Mouse (Mus musculus): ENCODE measurements around the gene Gfpt2. TPM values are rescaled to one million over a fixed set of nuclear protein-coding genes. Genes with fewer than 3 reads are reported as not detected.
"Not testable (repeated sequence)": the region's sequence is repeated elsewhere in the genome, so short reads cannot be mapped to it uniquely, and the experiment has no call there.

Gfpt2 gene
- 1 to 10 TPM; 6.3 to 9.0 (median 7.9) TPM for total RNA-seq (2022)

DNA sequence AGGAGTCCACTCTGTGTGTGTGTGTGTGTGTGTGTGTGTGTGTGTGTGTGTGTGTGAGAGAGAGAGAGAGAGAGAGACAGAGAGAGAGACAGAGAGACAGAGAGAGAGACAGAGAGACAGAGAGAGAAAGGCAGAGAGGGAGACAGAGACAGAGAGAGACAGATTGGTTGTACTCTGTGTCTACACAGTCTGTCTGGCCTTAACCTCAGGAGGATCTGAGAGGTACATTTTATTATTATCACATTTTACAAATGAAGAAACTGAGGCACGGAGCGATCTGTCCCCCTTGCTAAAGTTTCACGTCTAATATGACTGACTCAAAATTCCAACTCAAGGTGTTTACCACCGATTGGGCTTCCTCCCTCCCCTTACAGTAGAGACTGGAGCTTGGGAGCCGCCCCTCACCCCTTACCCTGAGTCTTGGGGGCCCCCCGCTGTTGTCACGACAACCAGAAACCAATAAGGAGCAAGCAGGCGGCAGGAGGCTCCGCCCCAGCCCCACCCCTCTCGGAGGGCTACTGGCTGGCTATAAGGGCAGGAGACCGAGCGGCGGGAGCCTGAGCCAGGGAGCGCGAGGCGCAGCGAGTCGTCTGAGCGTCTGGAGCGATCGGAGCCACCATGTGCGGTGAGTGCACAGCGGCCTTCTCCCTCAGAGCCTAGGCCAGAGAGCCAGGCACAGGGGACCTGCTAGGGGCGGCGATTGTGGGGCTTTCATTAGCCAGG lies at the start of gene Gfpt2:
Gene Gfpt2, plus strand, starts transcription at position 560 of the 723 bp plus-strand sequence.
- peak; percentile 52 to 77 for DNase-seq (ENCODE audit: low spot score in 2 of 2)

DNA sequence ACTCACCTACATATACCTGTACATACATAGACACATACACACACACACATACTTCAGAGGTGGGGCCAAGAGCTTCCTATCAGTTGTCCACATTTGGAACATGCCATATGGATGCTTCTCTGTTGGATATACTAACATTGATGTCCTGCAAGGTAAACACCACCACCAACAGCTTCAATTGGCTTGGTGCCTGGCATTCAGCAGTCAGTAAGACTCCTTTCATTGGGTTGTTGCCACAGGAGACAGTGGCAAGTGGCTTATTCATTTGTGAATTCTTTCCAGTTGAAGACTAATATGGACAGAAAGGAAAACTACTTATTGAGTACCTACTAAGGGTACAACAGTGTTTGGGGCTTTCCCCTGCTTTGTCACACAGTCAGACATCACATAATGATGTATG lies 49.0 kb upstream of the Gfpt2 start:
- no peak for DNase-seq (ENCODE audit: low spot score in 2 of 2)

DNA sequence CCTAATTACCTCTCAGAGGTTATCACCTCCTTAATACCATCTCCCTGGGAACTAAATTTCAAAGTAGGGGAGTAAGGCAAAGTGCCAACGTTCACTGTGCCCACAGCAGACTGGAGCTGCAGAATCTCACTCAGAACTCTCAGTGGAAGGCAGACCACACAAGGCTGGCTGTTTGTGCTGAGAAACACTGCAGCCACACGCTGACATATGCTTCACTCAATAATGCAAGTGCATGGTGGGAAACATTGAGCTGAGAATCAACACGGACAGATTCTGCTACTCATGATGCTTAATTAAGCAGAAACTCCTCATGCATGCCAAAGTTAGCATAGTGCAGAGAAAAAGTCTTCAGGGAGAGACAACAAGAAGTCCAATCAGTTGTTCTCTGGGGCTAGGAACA lies 48.1 kb upstream of the Gfpt2 start:
- DNase-seq (ENCODE audit: low spot score in 2 of 2), result no peak

DNA sequence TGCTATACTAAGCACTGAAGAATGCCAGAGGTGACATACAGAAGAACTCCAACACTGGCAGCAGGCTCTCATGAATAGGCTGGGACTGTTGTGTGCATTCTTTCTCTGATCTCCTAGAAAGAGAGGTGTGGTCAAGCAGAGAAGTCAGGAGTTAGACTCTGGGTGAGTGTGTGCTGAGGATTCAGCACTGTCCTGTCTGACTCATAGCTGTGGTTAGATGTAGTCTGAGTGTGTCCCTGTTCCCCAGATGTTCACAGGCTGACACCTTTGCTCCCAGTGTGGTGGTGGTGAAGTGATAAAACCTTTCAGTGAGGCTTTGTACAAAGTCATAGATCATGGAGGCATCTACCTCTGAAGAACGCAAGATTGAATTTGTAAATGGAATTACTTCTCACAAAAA lies 47.2 kb upstream of the Gfpt2 start:
- no peak for DNase-seq (ENCODE audit: low spot score in 2 of 2)

DNA sequence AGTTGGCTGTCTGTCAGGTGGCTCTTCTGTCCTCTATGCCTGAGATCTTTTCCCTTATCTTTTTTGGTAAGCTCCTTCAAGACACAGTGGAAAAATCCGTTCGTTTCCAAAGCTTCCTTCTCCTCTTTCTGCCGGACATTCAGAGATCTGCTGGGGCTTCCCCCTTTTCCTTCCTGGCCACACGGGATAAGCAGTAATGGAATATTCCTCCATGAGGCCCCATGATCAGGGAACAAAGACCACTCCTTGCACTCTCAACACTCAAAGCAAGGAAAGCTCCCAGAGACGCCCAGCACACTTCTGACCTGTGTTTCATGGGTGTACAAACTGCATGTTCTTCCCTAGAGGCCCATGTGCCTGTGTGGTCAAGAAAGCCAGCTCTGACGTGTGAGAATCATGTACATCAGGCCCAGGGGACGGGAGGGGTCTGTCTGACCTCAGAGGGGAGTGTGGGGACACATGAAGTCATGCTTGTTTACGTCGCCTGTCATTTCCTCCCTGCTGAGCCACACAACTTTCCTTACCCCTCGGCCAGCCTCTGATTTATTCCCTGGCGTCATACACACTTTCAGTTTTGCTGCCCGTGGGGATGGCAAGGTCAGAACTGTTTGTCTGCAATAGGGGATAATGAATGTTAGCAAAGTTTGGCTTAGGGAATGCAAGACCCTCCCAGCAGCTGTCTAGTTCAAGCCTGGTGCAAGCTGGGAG lies 38.9 kb upstream of the Gfpt2 start:
- no peak for DNase-seq (ENCODE audit: low spot score in 2 of 2)

DNA sequence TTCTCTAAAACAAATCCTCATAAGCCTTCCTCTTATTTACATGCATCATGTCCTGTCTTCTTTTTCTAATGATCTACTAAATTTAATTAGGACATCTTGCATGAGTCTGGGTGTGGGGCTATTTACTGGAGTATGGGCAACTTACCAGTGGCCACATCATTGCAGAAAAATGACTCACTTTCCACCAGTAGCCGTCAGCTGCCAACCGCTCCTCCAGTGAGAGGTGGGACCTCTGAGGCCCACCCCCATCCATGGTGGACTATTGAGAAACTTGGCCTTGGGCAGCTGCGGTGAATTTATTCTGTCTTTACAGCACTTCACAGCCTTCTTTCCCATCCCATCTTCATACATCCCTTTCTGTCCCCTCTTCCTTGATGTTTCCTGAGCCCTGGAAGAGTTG lies 35.9 kb upstream of the Gfpt2 start:
- no peak for DNase-seq (ENCODE audit: low spot score in 2 of 2)

DNA sequence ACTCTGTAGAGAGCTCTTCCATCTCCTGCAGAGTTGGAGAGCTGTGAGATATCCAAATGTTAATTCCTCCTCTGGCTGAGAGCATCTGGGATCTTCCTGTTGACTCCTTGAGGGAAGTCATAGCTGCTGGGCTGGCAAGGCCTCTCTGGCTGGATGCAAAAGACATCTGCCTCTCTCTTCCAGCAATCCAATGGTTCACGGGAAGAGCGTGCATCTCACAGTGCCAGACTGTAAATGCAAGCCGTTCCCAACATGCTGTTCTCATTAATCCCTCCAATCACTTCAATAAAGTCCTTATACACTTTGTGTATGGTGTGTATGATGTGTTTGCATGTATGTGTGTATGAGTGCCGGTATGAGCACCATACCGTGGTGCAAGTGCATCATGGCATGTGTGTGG lies 32.8 kb upstream of the Gfpt2 start:
- DNase-seq (ENCODE audit: low spot score in 2 of 2), result no peak

DNA sequence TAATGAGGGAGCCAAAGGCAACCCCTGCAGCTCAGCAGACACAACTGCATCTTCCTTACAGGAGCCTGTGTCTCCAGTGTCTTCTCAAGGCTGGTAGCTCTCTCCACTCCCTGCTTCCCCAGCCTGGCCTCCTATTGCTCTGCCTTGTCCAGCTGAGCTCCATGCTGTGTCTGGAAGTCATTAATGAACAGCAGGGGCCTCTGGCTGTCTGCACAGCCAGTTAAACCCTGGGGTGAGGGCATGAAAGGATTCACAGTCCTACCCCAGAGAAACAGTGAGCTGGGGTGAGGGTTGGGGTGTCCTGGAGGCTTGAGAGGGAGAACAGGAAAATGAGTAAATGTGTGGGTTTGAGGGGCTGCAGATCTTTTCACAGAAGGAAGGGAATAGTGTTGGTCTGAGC lies 30.4 kb upstream of the Gfpt2 start:
- no peak for DNase-seq (ENCODE audit: low spot score in 2 of 2)

DNA sequence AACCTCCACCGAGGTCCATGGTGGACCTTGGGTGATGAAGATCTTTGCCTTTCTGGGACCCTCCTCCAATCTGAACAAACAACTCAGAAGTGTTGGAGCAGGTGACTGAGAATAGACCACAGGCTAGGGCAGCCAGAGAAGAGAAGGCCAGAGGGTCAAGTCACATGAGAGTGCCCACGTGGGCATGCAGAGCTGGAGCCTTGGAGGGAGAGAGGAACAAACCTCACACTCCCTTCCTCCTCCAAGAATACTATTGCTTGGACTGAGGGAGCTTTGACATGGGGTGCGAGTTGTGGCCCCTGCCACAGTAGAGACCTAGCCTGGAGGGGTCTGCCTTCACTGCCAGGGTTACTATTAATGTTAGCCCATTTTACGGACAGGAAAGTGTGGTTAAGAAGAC lies 30.0 kb upstream of the Gfpt2 start:
- DNase-seq (ENCODE audit: low spot score in 2 of 2), result no peak

DNA sequence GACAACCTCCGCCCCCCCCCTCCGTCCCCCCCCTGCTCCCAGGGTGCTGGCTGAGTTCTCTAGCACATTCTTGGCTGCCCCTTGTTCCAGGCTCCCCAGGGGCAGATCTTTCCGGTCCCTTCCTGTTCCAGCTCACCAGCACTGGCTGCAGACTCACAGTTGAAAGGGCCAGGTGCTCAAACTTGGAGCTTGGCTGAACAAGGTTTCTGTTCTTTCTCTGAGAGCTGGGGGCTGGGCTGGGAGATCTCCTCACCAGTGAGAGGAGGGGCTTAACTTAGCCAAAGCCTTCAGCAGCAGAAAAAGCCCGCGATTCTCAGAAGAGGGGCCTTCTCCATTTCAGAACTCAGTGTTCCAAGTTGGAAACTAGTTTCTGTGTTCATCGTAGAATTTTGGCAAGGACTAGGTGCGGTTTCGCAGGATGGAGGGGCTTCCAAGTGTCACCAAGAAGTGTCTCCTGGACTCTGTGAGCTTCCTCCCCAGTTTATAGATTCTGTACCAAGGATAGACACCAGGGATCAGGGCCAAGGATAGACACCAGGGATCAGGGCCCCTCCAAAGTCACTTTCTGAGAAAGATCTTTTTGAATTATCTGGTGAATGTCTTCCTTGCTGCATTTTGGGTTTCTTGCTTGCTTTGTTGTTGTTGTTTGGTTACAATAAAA lies 29.2 kb upstream of the Gfpt2 start:
- no peak for DNase-seq (ENCODE audit: low spot score in 2 of 2)

DNA sequence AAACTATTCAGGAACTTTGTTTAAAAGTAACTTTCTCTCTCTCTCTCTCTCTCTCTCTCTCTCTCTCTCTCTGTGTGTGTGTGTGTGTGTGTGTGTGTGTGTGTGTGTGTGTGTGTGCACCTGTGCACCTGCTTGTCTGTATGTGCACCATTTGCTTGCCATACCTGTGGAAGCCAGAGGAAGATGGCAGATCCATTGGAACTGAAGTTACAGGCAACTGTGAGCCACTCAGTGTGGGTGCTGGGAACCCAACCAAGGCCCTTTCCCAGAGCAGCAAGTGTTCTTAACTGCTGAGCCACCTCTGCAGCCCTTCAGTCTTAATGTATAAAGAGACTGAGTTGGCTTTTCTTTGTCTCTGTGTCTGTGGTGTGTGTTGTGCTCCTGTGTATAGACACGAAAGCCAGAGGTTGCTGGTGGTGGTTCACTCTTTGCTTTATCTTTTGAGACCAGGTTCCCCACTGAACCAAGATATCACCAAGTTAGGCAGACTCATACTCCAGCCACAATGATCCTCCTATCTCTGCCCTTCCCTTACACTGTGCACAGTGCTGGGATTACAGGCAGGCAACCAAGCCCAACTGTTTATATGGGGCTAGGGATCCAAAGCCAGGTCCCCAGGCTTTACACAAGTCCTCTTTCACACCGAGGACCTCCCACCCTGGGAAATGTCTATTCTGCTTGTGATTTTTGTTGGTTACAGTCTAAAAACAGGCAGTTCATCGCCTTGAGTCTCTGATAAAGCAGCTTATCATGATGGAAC lies 28.4 kb upstream of the Gfpt2 start:
- DNase-seq (ENCODE audit: low spot score in 2 of 2), result no peak

DNA sequence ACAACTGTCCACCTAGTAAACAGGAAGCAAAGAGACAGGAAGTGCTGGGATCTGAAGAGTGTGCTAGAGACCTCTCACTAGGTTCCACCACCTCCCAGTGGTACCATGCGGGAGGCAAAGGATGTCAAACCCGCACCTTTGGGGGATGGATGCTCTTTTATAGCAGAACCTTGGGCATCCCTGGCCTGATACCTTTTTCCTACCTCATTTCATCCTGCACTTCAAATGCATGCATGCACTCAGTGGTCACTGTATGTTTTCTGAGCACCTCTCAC lies 27.9 kb upstream of the Gfpt2 start:
- no peak for DNase-seq (ENCODE audit: low spot score in 2 of 2)

DNA sequence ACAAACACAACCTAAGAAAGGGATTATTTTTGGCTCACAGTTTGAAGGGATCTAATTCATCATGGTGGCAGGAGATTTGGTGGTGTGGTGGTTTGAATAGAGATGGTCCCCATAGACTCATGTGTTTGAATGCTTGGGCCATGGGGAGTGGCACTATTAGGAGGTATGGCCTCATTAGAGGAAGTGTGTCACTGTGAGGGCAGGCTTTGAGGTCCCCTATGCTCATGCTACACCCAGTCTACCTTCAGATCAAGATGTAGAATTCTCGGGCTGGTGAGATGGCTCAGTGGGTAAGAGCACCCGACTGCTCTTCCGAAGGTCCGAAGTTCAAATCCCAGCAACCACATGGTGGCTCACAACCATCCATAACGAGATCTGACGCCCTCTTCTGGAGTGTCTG lies 26.5 kb upstream of the Gfpt2 start:
- DNase-seq (ENCODE audit: low spot score in 2 of 2), result not testable (repeated sequence)

DNA sequence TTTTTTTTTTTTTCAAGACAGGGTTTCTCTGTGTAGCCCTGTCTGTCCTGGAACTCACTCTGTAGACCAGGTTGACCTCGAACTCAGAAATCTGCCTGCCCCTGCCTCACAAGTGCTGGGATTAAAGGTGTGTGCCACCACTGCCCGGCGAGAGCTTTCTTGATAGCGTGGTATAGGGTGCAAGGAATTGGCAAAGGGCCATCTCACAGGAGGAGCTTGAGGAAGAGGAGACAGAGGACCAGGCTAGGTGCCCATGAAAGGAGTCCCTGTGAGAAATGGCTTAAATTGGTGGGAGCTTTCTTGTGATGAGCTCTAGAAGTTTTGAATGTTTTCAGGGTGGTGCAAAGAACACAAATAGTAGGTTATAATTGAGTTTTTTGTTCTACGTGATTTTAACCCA lies 25.2 kb upstream of the Gfpt2 start:
- DNase-seq (ENCODE audit: low spot score in 2 of 2), result no peak

DNA sequence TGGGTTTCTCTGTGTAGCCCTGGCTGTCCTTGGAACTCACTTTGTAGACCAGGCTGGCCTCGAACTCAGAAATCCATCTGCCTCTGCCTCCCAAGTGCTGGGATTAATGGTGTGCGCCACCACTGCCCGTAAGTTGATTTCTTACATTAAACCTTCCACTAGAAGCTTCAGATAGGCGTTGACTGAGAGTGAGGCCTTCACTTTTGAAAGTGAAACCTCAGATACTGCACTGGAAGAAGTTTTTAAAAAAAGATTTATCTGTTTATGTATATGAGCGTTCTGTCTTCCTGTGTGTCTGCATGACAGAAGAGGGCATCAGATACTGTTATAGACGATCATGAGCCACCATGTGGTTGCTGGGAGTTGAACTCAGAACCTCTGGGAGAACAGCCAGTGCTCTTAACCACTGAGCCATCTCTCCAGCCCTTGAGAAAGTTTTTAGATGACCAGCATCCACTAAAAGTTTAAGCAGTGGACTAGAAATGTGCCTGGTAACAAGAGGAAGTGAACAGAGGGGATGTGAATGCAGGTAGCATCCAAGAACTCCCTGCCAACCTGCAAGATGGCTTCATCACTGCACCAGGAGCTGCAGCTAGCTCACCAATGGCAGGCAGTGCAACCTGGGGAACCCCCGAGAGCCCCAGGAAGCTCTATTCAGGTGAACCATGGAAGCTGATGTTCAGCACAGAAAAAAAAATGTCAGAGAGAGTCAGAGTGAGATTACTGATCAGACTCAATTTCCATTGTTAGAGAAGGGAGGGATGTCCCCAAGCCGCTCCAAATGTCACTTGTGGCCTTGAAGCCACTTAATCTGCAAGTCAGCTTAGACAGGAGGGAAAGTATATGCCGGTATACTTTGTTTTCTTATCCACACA lies 23.1 kb upstream of the Gfpt2 start:
- no peak for DNase-seq (ENCODE audit: low spot score in 2 of 2)

DNA sequence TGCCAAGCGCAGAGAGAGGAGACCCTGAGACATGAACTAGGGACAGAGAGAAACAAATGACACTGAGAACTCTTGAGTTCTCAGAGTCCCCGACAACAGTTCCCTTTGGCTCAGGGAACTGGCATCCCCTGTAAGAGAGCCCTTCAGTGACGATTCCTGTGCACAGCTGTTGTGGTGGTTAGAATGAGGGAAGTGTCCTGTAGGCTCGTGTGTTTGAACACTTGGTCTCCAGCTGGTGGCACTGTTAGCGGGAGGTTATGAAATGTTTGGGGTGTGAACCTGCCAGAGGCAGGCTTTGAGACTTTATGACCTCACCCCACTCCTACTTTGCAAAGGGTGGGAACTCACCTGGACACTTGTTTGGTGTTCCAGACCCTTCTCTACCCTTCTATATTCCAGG lies 21.7 kb upstream of the Gfpt2 start:
- no peak for DNase-seq (ENCODE audit: low spot score in 2 of 2)

DNA sequence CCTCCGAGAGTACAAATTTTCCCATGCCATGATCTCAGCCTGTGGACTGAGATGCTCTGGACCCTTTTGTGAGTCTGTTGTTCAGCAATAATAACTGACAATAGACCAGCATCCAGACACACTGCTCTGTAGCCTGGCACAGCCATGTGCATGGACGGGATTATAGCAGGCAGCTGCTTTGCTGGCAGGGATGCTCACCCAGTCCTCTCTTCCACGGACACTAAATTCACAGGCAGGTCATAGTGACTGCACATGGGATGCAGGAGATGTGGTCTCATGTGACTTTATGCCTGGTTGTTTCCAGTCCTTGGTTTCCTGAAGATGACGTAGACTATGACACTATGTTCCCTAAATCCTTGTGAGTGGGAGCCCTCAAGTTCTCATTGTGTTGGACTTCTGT lies 19.1 kb upstream of the Gfpt2 start:
- DNase-seq (ENCODE audit: low spot score in 2 of 2), result no peak

DNA sequence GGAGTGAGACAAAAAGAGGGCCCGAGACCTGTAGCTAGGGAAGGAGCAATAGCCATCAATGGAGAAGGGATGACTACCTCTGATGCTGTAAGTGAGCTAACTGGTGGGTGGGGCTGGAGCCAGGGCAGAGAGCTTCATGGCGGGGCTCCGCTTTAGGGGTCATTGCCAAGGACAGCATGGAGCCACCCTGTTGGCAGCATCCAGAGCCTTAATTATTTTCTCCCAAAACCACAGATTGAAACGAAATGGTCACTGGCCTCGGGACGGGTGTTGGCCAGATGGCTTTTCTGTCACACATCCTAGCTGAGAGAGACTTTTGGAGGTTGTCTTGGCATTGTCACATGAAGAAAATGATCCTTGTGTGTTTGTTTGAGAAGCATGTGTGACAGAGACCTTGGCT lies 15.1 kb upstream of the Gfpt2 start:
- no peak for DNase-seq (ENCODE audit: low spot score in 2 of 2)

DNA sequence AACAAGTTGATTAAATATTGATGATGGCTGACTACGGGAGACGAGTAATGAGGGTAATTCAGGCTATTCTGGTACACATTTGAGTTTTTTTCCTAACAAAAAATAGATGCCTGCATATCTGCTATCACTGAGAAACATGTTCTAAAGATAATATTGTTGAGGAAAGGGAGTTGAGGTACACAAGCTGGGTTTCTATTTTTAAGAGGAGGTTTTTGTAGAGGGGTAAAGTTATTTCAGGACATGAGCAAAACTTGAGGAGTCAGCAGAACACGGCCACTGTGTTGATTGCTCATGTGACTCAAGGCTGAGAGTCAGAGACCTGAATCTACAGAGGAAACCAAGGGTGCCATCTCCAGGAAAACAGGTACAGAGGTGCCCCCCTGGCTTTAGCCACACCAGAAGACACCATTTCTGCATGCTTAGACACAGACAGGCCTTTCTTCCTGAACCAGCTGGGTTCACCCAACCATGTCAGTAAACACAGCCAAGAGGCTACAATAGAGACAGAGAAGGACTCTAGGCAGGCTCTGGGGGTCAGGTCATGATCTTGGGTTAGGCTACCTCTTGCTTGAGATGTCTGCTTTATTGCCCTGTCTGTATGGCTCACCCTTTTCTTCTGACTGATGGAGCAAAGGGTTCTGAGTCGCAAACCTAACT lies 13.7 kb upstream of the Gfpt2 start:
- DNase-seq (ENCODE audit: low spot score in 2 of 2), result no peak

DNA sequence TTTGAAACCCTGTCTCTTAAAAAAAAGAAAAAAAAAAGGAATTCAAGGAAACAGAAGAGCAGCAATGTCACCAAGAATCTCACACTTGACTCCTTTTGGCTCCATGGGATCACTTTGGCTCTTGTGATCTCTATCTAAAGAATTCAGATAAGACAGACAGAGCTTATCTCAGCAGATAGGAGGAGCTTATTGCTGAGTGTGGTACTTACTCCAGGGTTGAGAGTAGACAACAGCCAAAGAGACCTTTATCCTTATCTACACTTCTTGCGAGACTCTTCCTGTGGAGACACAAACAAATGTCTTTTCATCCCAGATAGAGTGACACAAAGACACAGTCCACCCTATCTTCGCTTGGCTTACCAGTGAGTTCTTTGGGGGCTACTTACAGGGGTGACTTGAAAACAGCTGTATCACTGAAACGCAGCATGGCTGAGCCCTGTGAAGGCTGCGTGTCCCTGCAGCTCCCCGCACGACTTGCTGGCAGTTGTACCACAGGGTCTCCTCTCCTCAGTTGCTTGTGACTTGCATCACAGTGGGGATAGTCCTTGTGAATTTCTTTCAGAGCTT lies 12.1 kb upstream of the Gfpt2 start:
- DNase-seq (ENCODE audit: low spot score in 2 of 2), result no peak
